Mouse (Mus musculus): ENCODE data around the gene Col11a1. TPM values are rescaled to one million over a fixed set of nuclear protein-coding genes. Genes with fewer than 3 reads are reported as not detected.

Col11a1 gene
- total RNA-seq (2023): not detected

GRCm38 (mm10) chr3:114029971-114030635, at the start of gene Col11a1:
TSS of gene Col11a1 (plus strand) at chr3:114030540.

Data from CD4-positive naive resting alpha-beta T cell, adult 76 days (primary cell).